Mouse (Mus musculus) lung, postnatal 25 days (tissue): ENCODE results near the gene Btbd18.

Experiments
- DNase-seq: peaks from one replicate; pipeline ENCODE4 v3.0.0; 2022; ENCODE audit warnings: low spot score

The Btbd18 gene

GRCm38 (mm10) chr2:84658806-84659205 lies at the start of gene Btbd18:
Gene Btbd18, plus strand, starts transcription at chr2:84659079.
- no peak for DNase-seq

GRCm38 (mm10) chr2:84612764-84613163 lies 46.1 kb upstream of the Btbd18 start:
- DNase-seq, result no peak

GRCm38 (mm10) chr2:84617637-84618515 lies 41.0 kb upstream of the Btbd18 start:
- peak; percentile 76 for DNase-seq

GRCm38 (mm10) chr2:84618914-84619313 lies 40.0 kb upstream of the Btbd18 start:
- no peak for DNase-seq

GRCm38 (mm10) chr2:84619646-84620340 lies 39.1 kb upstream of the Btbd18 start:
- DNase-seq, result no peak

- DNase-seq, result no peak
Measured at GRCm38 (mm10) chr2:84622668-84623067, 36.2 kb upstream of the Btbd18 start.

- no peak for DNase-seq
Measured at GRCm38 (mm10) chr2:84623428-84624119, 35.3 kb upstream of the Btbd18 start.

GRCm38 (mm10) chr2:84624201-84624600 lies 34.7 kb upstream of the Btbd18 start:
- no peak for DNase-seq

- DNase-seq, result no peak
Measured at GRCm38 (mm10) chr2:84626366-84626975, 32.4 kb upstream of the Btbd18 start.

- no peak for DNase-seq
Measured at GRCm38 (mm10) chr2:84627036-84627435, 31.8 kb upstream of the Btbd18 start.

GRCm38 (mm10) chr2:84632001-84632400 lies 26.9 kb upstream of the Btbd18 start:
- DNase-seq, result no peak

- peak; percentile 70 for DNase-seq
Measured at GRCm38 (mm10) chr2:84632999-84633398, 25.9 kb upstream of the Btbd18 start.

GRCm38 (mm10) chr2:84634006-84634405 lies 24.9 kb upstream of the Btbd18 start:
- no peak for DNase-seq

GRCm38 (mm10) chr2:84634934-84635482 lies 23.9 kb upstream of the Btbd18 start:
- no peak for DNase-seq

GRCm38 (mm10) chr2:84635611-84636010 lies 23.3 kb upstream of the Btbd18 start:
- DNase-seq, result peak; percentile 97

GRCm38 (mm10) chr2:84636231-84636741 lies 22.6 kb upstream of the Btbd18 start:
- peak; percentile 83 for DNase-seq

GRCm38 (mm10) chr2:84637452-84638165 lies 21.3 kb upstream of the Btbd18 start:
- no peak for DNase-seq

GRCm38 (mm10) chr2:84638428-84639220 lies 20.3 kb upstream of the Btbd18 start:
- DNase-seq, result peak; percentile 74

GRCm38 (mm10) chr2:84640833-84641232 lies 18.0 kb upstream of the Btbd18 start:
- DNase-seq, result no peak

- DNase-seq, result no peak
Measured at GRCm38 (mm10) chr2:84646138-84646537, 12.7 kb upstream of the Btbd18 start.
